Mouse (Mus musculus): ENCODE data around the gene Lgmn. TPM values are rescaled to one million over a fixed set of nuclear protein-coding genes. Genes with fewer than 3 reads are reported as not detected.

Gene Lgmn
- polyA plus RNA-seq, 1 experiment from 2014 or later = 139 TPM

GRCm38 (mm10) chr12:102456467-102457193 is 17.0 kb upstream of the Lgmn start:
- Histone ChIP-seq H3K27me3 (ENCODE audit: control insufficient read depth, insufficient read depth, low read depth, low read length) (no peaks in the 10 kb centered on the region), H3K27ac (ENCODE audit: low read length) (no peak overlapping the region), H3K4me3 (ENCODE audit: low read length) (no peak overlapping the region), H3K4me1 (replicated peaks; ENCODE audit: control insufficient read depth, insufficient read depth, low read length) (no peaks in the 10 kb centered on the region), H3K4me2 (ENCODE audit: low read depth, low read length) (no peak overlapping the region), H3K36me3 (ENCODE audit: control insufficient read depth, insufficient read depth, low read length) (no peaks in the 10 kb centered on the region), H3K9me3 (ENCODE audit: control insufficient read depth, low read length) (no peaks in the 10 kb centered on the region), H3K9ac (ENCODE audit: low read length) (no peak overlapping the region)
- WGBS = 36% methylated on average over 7 of the region's 7 CpGs
- ATAC-seq (ENCODE audit: low read depth) = no peak

GRCm38 (mm10) chr12:102453581-102453980 is 14.0 kb upstream of the Lgmn start:
- Histone ChIP-seq H3K4me1 (replicated peaks; ENCODE audit: control insufficient read depth, insufficient read depth, low read length) (peaks cover 6% of the 10 kb centered on the region; the same call in 1 of the 2 replicates), H3K27ac (ENCODE audit: low read length) (no peak overlapping the region), H3K4me2 (ENCODE audit: low read depth, low read length) (no peak overlapping the region), H3K9me3 (ENCODE audit: control insufficient read depth, low read length) (no peaks in the 10 kb centered on the region), H3K27me3 (ENCODE audit: control insufficient read depth, insufficient read depth, low read depth, low read length) (no peaks in the 10 kb centered on the region), H3K36me3 (ENCODE audit: control insufficient read depth, insufficient read depth, low read length) (no peaks in the 10 kb centered on the region), H3K4me3 (ENCODE audit: low read length) (no peak overlapping the region), H3K9ac (ENCODE audit: low read length) (no peak overlapping the region)
- 65% methylated on average over 6 of the region's 6 CpGs for WGBS
- ATAC-seq (ENCODE audit: low read depth) = no peak

- no peak overlapping the region for H3K4me3 ChIP-seq (ENCODE audit: low read length)
- 62% methylated on average over 8 of the region's 8 CpGs for WGBS
- H3K4me2 ChIP-seq (ENCODE audit: low read depth, low read length) = no peak overlapping the region
- peak overlapping the region; percentile 18; the same call in 1 of the 2 replicates for H3K27ac ChIP-seq (ENCODE audit: low read length)
- H3K36me3 ChIP-seq (ENCODE audit: control insufficient read depth, insufficient read depth, low read length) = no peaks in the 10 kb centered on the region
- no peaks in the 10 kb centered on the region for H3K9me3 ChIP-seq (ENCODE audit: control insufficient read depth, low read length)
- no peak overlapping the region for H3K9ac ChIP-seq (ENCODE audit: low read length)
- peaks cover 6% of the 10 kb centered on the region; the same call in 1 of the 2 replicates for H3K4me1 ChIP-seq (replicated peaks; ENCODE audit: control insufficient read depth, insufficient read depth, low read length)
- ATAC-seq (ENCODE audit: low read depth) = no peak
- no peaks in the 10 kb centered on the region for H3K27me3 ChIP-seq (ENCODE audit: control insufficient read depth, insufficient read depth, low read depth, low read length)
These were observed 11.7 kb upstream of the Lgmn start for GRCm38 (mm10) chr12:102451126-102451851.

GRCm38 (mm10) chr12:102450437-102450836 is 10.8 kb upstream of the Lgmn start:
- no peaks in the 10 kb centered on the region for H3K36me3 ChIP-seq (ENCODE audit: control insufficient read depth, insufficient read depth, low read length)
- peak; percentile 62 for ATAC-seq (ENCODE audit: low read depth)
- H3K27me3 ChIP-seq (ENCODE audit: control insufficient read depth, insufficient read depth, low read depth, low read length) = no peaks in the 10 kb centered on the region
- H3K4me3 ChIP-seq (ENCODE audit: low read length) = no peak overlapping the region
- H3K4me2 ChIP-seq (ENCODE audit: low read depth, low read length) = no peak overlapping the region
- 37% methylated on average over 10 of the region's 10 CpGs for WGBS
- H3K27ac ChIP-seq (ENCODE audit: low read length) = no peak overlapping the region; the same call in 1 of the 2 replicates
- no peaks in the 10 kb centered on the region for H3K9me3 ChIP-seq (ENCODE audit: control insufficient read depth, low read length)
- H3K9ac ChIP-seq (ENCODE audit: low read length) = no peak overlapping the region
- H3K4me1 ChIP-seq (replicated peaks; ENCODE audit: control insufficient read depth, insufficient read depth, low read length) = peaks cover 6% of the 10 kb centered on the region; the same call in 1 of the 2 replicates

- H3K27ac ChIP-seq (ENCODE audit: low read length) = no peak overlapping the region
- H3K4me2 ChIP-seq (ENCODE audit: low read depth, low read length) = no peak overlapping the region
- H3K4me3 ChIP-seq (ENCODE audit: low read length) = no peak overlapping the region
- no peaks in the 10 kb centered on the region for H3K27me3 ChIP-seq (ENCODE audit: control insufficient read depth, insufficient read depth, low read depth, low read length)
- no peak overlapping the region for H3K9ac ChIP-seq (ENCODE audit: low read length)
- H3K4me1 ChIP-seq (replicated peaks; ENCODE audit: control insufficient read depth, insufficient read depth, low read length) = no peaks in the 10 kb centered on the region
- no peaks in the 10 kb centered on the region for H3K36me3 ChIP-seq (ENCODE audit: control insufficient read depth, insufficient read depth, low read length)
- no peak for ATAC-seq (ENCODE audit: low read depth)
- 54% methylated on average over 4 of the region's 4 CpGs for WGBS
- no peaks in the 10 kb centered on the region for H3K9me3 ChIP-seq (ENCODE audit: control insufficient read depth, low read length)
These were observed 5.8 kb upstream of the Lgmn start for GRCm38 (mm10) chr12:102445436-102445835.

GRCm38 (mm10) chr12:102443676-102444075 is 4.1 kb upstream of the Lgmn start:
- no peak for ATAC-seq (ENCODE audit: low read depth)
- no peak overlapping the region for H3K4me2 ChIP-seq (ENCODE audit: low read depth, low read length)
- 81% methylated on average over 5 of the region's 5 CpGs for WGBS

GRCm38 (mm10) chr12:102442639-102443038 is 3.0 kb upstream of the Lgmn start:
- no peak for ATAC-seq (ENCODE audit: low read depth)
- H3K36me3 ChIP-seq (ENCODE audit: control insufficient read depth, insufficient read depth, low read length) = no peaks in the 10 kb centered on the region
- peaks cover 8% of the 10 kb centered on the region for H3K4me1 ChIP-seq (replicated peaks; ENCODE audit: control insufficient read depth, insufficient read depth, low read length)
- no peak overlapping the region for H3K4me3 ChIP-seq (ENCODE audit: low read length)
- no peak overlapping the region for H3K27ac ChIP-seq (ENCODE audit: low read length)
- H3K9me3 ChIP-seq (ENCODE audit: control insufficient read depth, low read length) = no peaks in the 10 kb centered on the region
- WGBS = 85% methylated on average over 15 of the region's 15 CpGs
- H3K4me2 ChIP-seq (ENCODE audit: low read depth, low read length) = no peak overlapping the region
- no peak overlapping the region for H3K9ac ChIP-seq (ENCODE audit: low read length)
- H3K27me3 ChIP-seq (ENCODE audit: control insufficient read depth, insufficient read depth, low read depth, low read length) = no peaks in the 10 kb centered on the region

More at GRCm38 (mm10) chr12:102443676-102444075, 4.1 kb upstream of the Lgmn start:
- no peaks in the 10 kb centered on the region for H3K9me3 ChIP-seq (ENCODE audit: control insufficient read depth, low read length)
- H3K4me1 ChIP-seq (replicated peaks; ENCODE audit: control insufficient read depth, insufficient read depth, low read length) = peaks cover 3% of the 10 kb centered on the region
- no peak overlapping the region for H3K4me3 ChIP-seq (ENCODE audit: low read length)
- H3K9ac ChIP-seq (ENCODE audit: low read length) = no peak overlapping the region
- H3K27ac ChIP-seq (ENCODE audit: low read length) = no peak overlapping the region
- no peaks in the 10 kb centered on the region for H3K36me3 ChIP-seq (ENCODE audit: control insufficient read depth, insufficient read depth, low read length)
- no peaks in the 10 kb centered on the region for H3K27me3 ChIP-seq (ENCODE audit: control insufficient read depth, insufficient read depth, low read depth, low read length)

- H3K4me2 ChIP-seq (ENCODE audit: low read depth, low read length) = no peak overlapping the region
- no peaks in the 10 kb centered on the region for H3K9me3 ChIP-seq (ENCODE audit: control insufficient read depth, low read length)
- peaks cover 8% of the 10 kb centered on the region for H3K4me1 ChIP-seq (replicated peaks; ENCODE audit: control insufficient read depth, insufficient read depth, low read length)
- WGBS = 69% methylated on average over 6 of the region's 6 CpGs
- H3K27me3 ChIP-seq (ENCODE audit: control insufficient read depth, insufficient read depth, low read depth, low read length) = no peaks in the 10 kb centered on the region
- H3K9ac ChIP-seq (ENCODE audit: low read length) = no peak overlapping the region
- no peak overlapping the region for H3K4me3 ChIP-seq (ENCODE audit: low read length)
- ATAC-seq (ENCODE audit: low read depth) = no peak
- H3K36me3 ChIP-seq (ENCODE audit: control insufficient read depth, insufficient read depth, low read length) = no peaks in the 10 kb centered on the region
- H3K27ac ChIP-seq (ENCODE audit: low read length) = no peak overlapping the region
These were observed 1.5 kb upstream of the Lgmn start for GRCm38 (mm10) chr12:102441141-102441540.

- Histone ChIP-seq H3K4me1 (replicated peaks; ENCODE audit: control insufficient read depth, insufficient read depth, low read length) (peaks cover 8% of the 10 kb centered on the region), H3K4me3 (ENCODE audit: low read length) (no peak overlapping the region), H3K9ac (ENCODE audit: low read length) (no peak overlapping the region), H3K9me3 (ENCODE audit: control insufficient read depth, low read length) (no peaks in the 10 kb centered on the region), H3K27me3 (ENCODE audit: control insufficient read depth, insufficient read depth, low read depth, low read length) (no peaks in the 10 kb centered on the region), H3K36me3 (ENCODE audit: control insufficient read depth, insufficient read depth, low read length) (no peaks in the 10 kb centered on the region), H3K27ac (ENCODE audit: low read length) (no peak overlapping the region), H3K4me2 (ENCODE audit: low read depth, low read length) (no peak overlapping the region)
- ATAC-seq (ENCODE audit: low read depth) = no peak
- WGBS = 73% methylated on average over 7 of the region's 7 CpGs
These were observed 938 bp upstream of the Lgmn start for GRCm38 (mm10) chr12:102440551-102440950.

Measured in lung, embryonic 16.5 days (tissue).